Mouse (Mus musculus) R1 (cell line): ENCODE results near the gene Col24a1.

Experiments used
- DNase-seq: peaks from one replicate; pipeline ENCODE4 v3.0.0-alpha.2; 2018; ENCODE audit warnings: low read depth, low spot score

Col24a1 gene

GRCm38 (mm10) chr3:145559675-145560074 lies 267.4 kb downstream of the Col24a1 start:
- no peak for DNase-seq

DNA sequence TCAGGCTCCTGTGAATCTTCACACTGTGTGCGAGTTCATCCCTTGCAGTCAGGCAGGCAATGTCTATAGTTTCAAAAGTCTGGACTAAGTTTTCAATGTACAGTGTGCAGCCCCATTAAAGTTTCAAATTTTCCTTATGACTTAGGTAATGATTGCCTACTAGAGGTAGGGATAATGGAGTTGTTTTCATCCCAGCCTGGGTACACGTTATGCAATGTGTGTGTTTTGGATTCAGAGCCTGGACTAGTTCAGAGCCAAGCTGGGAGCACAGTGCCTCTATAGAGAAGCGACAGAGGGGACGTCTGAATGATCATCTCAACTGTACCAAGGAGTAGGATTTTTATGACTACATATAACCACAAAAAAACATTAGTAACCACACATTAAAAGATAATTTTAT lies 267.8 kb downstream of the Col24a1 start:
- no peak for DNase-seq

GRCm38 (mm10) chr3:145574468-145574867 lies 282.2 kb downstream of the Col24a1 start:
- no peak for DNase-seq

DNA sequence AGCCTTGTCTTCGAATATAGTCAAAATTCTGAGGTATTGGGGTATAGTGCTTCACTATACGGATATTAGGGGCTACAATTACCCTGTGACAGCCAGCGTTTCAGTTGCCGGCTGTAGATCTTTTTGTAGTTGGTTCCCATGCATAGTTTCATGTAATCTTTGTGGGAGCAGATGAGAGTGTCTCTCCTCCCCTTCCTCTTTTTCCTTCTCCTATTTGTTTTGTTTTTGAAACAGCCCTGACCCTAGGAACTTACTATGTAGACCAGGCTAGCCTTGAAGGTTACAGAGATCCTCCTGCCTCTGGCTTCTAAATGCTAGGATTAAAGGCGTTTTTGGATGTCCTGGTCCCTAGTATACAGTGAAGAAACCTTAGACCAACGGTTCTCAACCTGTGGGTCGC lies 283.1 kb downstream of the Col24a1 start:
- no peak for DNase-seq

GRCm38 (mm10) chr3:145575743-145576481 lies 283.6 kb downstream of the Col24a1 start, which contains the start of gene Znhit6:
Znhit6 (plus strand) TSS chr3:145576205.
- DNase-seq: peak; percentile 98

GRCm38 (mm10) chr3:145576482-145576822 lies 284.2 kb downstream of the Col24a1 start:
- no peak for DNase-seq

DNA sequence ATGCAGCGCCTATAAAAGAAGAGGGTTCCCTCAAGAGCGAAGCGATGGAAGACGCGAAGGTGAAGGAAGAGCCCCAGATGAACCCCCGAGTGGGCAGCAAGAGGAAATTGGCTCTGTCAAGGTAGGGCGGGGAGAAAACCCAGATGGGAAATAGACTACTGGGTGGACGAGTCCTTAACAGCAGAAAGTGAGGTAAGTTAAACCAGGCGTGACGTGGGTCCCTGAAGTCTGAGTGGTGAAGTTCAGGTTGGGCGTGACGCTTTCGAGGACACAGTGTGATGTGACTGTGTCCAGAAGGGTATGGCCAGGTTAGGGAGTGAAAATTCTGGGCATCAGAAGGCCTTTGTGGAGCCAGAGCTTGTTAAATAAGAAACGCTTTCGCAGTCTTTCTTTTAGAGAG lies 284.6 kb downstream of the Col24a1 start:
- no peak for DNase-seq

DNA sequence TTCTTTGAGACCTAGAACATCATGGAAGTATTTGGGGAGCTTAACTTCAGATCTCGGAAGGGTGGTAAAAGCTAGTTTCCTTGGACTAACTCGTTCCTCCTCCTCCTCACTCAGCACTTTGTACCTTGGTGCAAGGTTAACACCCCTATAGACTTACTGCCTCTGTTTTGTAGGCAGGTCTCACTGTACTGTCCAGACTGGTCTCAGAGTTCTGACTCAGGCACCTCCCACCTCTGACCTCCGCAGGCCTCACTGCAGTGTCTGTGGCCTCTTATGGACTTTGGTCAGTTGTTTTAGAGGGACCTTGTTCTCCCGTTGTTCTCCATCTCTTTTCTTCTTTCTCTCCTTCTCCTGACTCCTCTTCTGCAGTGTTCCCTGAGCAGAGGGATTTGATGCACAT lies 290.8 kb downstream of the Col24a1 start:
- DNase-seq: no peak

GRCm38 (mm10) chr3:145583522-145584200 lies 291.4 kb downstream of the Col24a1 start:
- no peak for DNase-seq

DNA sequence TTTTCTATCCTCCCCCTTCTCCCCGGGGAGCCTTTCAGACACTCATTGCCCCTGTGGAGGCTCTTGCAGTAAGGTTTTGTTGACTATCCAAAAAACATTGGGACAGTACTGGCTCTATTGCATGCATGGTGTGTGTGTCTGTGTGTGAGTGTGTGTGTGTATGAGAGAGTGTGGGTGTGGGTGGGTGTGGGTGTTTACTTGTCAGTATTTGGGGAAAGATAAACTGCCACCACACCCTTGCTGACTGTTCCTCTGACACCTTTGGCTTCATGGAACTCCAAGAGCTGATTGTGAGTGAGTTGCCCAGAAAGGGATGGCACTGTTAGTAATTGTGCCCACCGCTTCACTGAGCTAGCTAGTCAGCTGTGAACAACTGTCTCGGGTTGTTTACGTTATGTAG lies 298.3 kb downstream of the Col24a1 start:
- no peak for DNase-seq

DNA sequence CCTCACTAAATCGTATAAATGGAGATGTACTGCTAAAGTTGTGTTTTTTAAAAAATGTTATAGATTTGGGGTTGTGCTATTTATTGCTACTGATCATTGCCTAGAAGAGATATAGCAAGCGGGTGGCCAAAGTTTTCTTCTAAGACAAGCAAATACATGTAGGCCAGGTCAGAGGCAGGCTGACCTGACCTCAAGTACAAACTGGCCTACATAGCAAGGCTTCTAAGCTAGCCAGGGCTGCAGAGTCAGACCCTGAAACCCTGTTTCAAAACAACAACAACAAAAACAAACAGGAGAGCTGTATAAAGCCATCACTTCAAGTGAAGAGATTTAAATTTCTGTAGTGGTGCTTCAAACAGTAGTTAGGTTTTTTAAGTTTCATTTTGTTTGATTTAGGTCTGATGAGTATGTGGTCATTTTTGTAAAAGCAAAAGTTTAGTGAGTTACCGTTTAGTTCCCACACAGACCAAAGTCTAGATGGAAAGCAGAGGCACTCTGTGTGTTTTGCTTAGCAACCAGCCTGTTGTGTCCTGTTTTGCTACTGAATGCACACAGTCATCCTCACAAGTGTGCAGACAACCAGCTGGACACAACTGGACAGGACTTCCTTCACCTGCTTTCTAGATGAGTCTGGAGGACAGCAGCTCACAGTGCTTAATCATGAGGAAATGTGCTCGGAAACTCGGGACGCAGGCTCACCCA lies 299.7 kb downstream of the Col24a1 start:
- no peak for DNase-seq

GRCm38 (mm10) chr3:145595354-145595753 lies 303.1 kb downstream of the Col24a1 start:
- no peak for DNase-seq

DNA sequence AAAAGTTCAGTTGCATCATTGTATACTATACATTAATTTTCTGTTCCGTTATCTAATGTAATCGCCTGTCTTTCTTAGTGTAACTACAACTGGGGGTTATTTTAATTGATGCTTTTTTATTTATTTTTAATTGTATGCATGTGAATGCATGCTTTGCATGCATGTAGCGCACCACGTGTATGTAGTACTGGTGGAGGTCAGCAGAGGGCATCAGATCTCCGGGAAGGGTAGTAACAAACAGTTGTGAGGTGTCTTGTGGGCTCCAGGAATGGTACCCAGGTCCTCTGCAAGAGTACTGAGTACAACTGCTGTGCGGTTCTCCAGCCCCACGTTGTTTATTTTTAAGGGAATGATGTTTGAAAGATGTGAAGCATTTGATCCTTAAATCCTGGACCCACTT lies 306.8 kb downstream of the Col24a1 start:
- DNase-seq: peak; percentile 57

DNA sequence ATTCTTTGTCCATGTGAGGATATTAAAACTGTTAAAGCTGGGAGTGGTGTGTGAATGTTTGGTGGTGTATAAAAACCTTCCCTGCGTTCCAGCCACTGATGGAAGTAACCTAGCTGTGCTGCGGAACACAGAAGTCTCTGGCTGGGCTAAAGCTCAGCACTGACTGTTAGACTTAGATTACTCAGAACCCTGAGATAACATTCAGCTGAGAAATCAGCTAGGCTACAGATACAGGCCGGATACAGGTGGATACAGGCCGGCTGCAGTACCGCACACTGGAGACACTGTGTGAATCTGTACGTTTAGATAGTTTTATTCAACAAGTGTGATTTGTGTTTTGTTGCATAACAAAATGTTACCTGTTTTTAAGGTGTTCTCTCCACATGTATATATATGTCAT lies 308.5 kb downstream of the Col24a1 start:
- DNase-seq: no peak

- no peak for DNase-seq
Measured at GRCm38 (mm10) chr3:145601345-145601744, 309.1 kb downstream of the Col24a1 start.
